Mouse (Mus musculus) midbrain, embryonic 11.5 days (tissue): ENCODE results near the gene Taar8c. TPM values are rescaled to one million over a fixed set of nuclear protein-coding genes. Genes with fewer than 3 reads are reported as not detected.
"Not testable (repeated sequence)": the region's sequence is repeated elsewhere in the genome, so short reads cannot be mapped to it uniquely, and the experiment has no call there.

Source experiments
- ATAC-seq: fragments of 200-750 bp; cut with Nextera tagmentation; 2 replicates; pipeline ENCODE4 v1.8.0; 2017; ENCODE audit warnings: moderate TSS enrichment, moderate library complexity; ENCODE audit not compliant: low FRiP score
- DNase-seq: peaks from one replicate; pipeline ENCODE4 v3.0.0; 2015; ENCODE audit warnings: low spot score; ENCODE audit errors: missing footprints
- H3K27ac ChIP-seq: fragments of 300-500 bp; sonication (generic); 2 replicates; pipeline ENCODE4 v1.5.1; 2014; ENCODE audit warnings: low read depth, low read length
- H3K27me3 ChIP-seq: fragments of 300-500 bp; sonication (generic); 2 replicates; pipeline ENCODE4 v1.6.1; 2014; ENCODE audit warnings: mild to moderate bottlenecking, low read length, moderate library complexity, mixed read lengths; ENCODE audit not compliant: control insufficient read depth, insufficient read depth
- H3K36me3 ChIP-seq: fragments of 300-500 bp; sonication (generic); 2 replicates; pipeline ENCODE4 v1.6.1; 2014; ENCODE audit warnings: mild to moderate bottlenecking, low read length, moderate library complexity, mixed read lengths; ENCODE audit not compliant: control insufficient read depth, insufficient read depth
- H3K4me1 ChIP-seq: fragments of 300-500 bp; sonication (generic); 2 replicates; pipeline ENCODE4 v1.6.1; 2014; ENCODE audit warnings: low read length; ENCODE audit not compliant: control insufficient read depth, insufficient read depth
- H3K4me2 ChIP-seq: fragments of 300-500 bp; sonication (generic); 2 replicates; pipeline ENCODE4 v1.6.1; 2014; ENCODE audit warnings: mild to moderate bottlenecking, moderate library complexity
- H3K4me3 ChIP-seq: fragments of 300-500 bp; sonication (generic); 2 replicates; pipeline ENCODE4 v1.5.1; 2014; ENCODE audit warnings: low read depth, low read length
- H3K9ac ChIP-seq: fragments of 300-500 bp; sonication (generic); 2 replicates; pipeline ENCODE4 v1.6.1; 2014; ENCODE audit warnings: low read length
- H3K9me3 ChIP-seq: fragments of 300-500 bp; sonication (generic); 2 replicates; pipeline ENCODE4 v1.6.1; 2016; ENCODE audit warnings: low read length; ENCODE audit not compliant: control insufficient read depth
- WGBS: fragments of 180-500 bp; shearing (Covaris S2); extraction: QIAGEN DNeasy Blood & Tissue Kit; methylation state at CpG from one replicate; pipeline ENCODE4 v1.1.7; 2014; 5-methylcytosine and 5-hydroxymethylcytosine counted together
- polyA plus RNA-seq: library from polyadenylated mRNA; unstranded; fragments of >200 nt; fragmentation: Nextera tagmentation; extraction: Ambion mirVana; gene quantifications from 2 replicates; pipeline ENCODE4 v1.2.1, GENCODE M21; 2014

Taar8c gene
- polyA plus RNA-seq, 1 experiment from 2014 or later: not detected

GRCm38 (mm10) chr10:24086555-24086954 lies 15.2 kb downstream of the Taar8c start:
- Histone ChIP-seq H3K27me3 (no peaks in the 10 kb centered on the region), H3K36me3 (no peaks in the 10 kb centered on the region), H3K9me3 (no peaks in the 10 kb centered on the region), H3K27ac (no peak overlapping the region), H3K4me2 (no peak overlapping the region), H3K4me3 (no peak overlapping the region), H3K4me1 (no peaks in the 10 kb centered on the region), H3K9ac (no peak overlapping the region)
- DNase-seq (no peak), ATAC-seq (no peak)
- 79% methylated on average over 5 of the region's 5 CpGs for WGBS

- no peak for ATAC-seq
- no peak overlapping the region for H3K9ac ChIP-seq
- no peaks in the 10 kb centered on the region for H3K9me3 ChIP-seq
- no peak overlapping the region for H3K4me2 ChIP-seq
- H3K4me3 ChIP-seq: no peak overlapping the region
- DNase-seq: no peak
- no peaks in the 10 kb centered on the region for H3K27me3 ChIP-seq
- 54% methylated on average over 5 of the region's 5 CpGs for WGBS
- H3K27ac ChIP-seq: no peak overlapping the region
- H3K4me1 ChIP-seq: no peaks in the 10 kb centered on the region
- H3K36me3 ChIP-seq: no peaks in the 10 kb centered on the region
Observed at GRCm38 (mm10) chr10:24085936-24086335, 15.8 kb downstream of the Taar8c start.

DNA sequence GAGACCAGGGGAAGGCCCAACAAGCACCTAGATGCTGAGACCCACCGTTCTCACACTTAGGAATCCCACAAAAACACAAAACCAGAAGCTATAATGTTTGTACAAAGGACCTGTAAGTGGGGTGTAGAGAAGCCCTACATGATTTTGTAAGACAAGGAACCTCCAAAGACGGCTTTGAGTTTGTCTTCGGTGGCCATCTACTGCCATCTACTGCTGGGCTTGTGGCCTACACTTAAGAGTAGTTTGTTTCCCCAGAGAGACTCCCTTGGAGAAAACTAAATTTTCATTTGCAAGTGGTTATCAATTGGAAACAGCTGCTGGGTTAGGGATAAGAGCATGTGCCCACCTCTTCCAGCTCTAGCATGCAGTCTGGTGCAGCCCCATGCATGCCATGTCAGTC lies 21.5 kb downstream of the Taar8c start:
- 52% methylated on average over 3 of the region's 3 CpGs for WGBS
- Histone ChIP-seq H3K4me3 (no peak overlapping the region), H3K4me2 (no peak overlapping the region), H3K36me3 (no peaks in the 10 kb centered on the region), H3K9ac (no peak overlapping the region), H3K27me3 (no peaks in the 10 kb centered on the region), H3K27ac (no peak overlapping the region), H3K9me3 (no peaks in the 10 kb centered on the region), H3K4me1 (no peaks in the 10 kb centered on the region)
- DNase-seq: no peak
- 0 out of 2 replicates have a peak, but pooled peaks have one; percentile 14 for ATAC-seq

DNA sequence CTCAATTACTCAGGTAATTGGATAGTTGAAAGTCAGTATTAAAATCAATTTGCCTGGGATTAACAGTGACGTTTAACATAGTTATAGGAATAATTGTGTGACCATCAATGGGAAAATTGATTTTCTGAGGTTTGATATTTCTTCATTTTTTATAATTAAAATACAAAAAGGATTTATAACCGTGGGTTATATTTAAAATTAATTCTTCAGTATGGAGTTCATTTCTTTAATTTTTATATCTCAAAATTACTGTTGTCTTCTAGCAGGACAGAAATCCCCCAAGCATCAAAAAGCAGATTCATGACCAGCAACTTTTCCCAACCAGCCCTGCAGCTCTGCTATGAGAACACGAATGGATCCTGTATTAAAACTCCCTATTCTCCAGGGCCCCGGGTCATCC lies 25.5 kb downstream of the Taar8c start, which contains the start of gene Taar8a:
Taar8a (plus strand) TSS at position 301 of the 400 bp plus-strand sequence.
- WGBS: 84% methylated on average over 2 of the region's 4 CpGs
- H3K27me3 ChIP-seq, H3K4me2 ChIP-seq, H3K9me3 ChIP-seq, H3K36me3 ChIP-seq, H3K27ac ChIP-seq, H3K4me1 ChIP-seq, H3K9ac ChIP-seq, DNase-seq, H3K4me3 ChIP-seq, ATAC-seq: not testable (repeated sequence)

DNA sequence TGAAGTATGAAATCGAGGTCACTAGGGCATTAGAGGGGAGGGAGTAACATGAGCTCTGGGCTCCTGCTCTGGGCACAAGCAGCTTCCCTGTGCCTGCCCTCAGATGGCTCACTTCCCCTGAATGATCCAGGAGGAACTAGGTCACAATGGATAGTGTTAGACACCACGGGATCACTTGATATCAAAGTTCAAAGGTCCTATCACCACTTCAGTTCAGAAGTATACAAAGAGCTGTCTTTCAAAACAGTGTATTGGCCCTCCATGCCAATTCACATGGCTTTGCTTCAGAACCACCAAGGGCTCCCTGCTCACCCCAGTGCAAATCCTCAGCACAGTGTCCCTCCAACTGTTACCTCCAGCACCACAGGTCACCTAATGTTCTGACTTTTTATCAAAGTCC lies 27.0 kb downstream of the Taar8c start:
- H3K27me3 ChIP-seq, H3K9ac ChIP-seq, ATAC-seq, H3K4me3 ChIP-seq, H3K4me1 ChIP-seq, H3K27ac ChIP-seq, H3K36me3 ChIP-seq, DNase-seq, H3K4me2 ChIP-seq, H3K9me3 ChIP-seq: not testable (repeated sequence)
- WGBS: 54% methylated on average over 2 of the region's 2 CpGs

DNA sequence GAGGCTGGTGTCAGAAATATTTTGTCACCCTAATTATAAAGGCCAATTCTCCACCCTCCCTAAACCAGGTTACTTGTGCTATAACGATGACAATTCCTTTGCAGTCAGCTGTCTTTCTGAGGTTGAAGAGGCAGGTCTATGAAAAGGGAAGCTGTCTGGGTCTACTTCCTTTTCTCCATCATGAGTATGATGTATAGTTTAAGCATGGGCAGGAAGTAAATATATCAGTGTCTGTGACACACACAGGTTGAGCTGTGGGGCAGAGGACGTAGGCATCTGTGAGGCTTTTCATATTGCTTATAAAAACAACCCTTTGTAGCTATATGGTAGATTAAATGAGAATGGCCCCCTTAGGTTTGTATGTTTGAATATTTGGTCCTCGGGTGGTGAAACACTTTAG lies 42.7 kb downstream of the Taar8c start:
- ATAC-seq (no peak), DNase-seq (no peak)
- H3K9me3 ChIP-seq: no peaks in the 10 kb centered on the region
- WGBS: 91% methylated on average over 3 of the region's 3 CpGs
- H3K27ac ChIP-seq: no peak overlapping the region
- H3K36me3 ChIP-seq: no peaks in the 10 kb centered on the region
- no peaks in the 10 kb centered on the region for H3K4me1 ChIP-seq
- no peak overlapping the region for H3K9ac ChIP-seq
- no peak overlapping the region for H3K4me2 ChIP-seq
- no peak overlapping the region for H3K4me3 ChIP-seq
- H3K27me3 ChIP-seq: no peaks in the 10 kb centered on the region

GRCm38 (mm10) chr10:24052039-24052438 lies 49.7 kb downstream of the Taar8c start:
- WGBS: 83% methylated on average over 5 of the region's 5 CpGs
- no peak for ATAC-seq

More at GRCm38 (mm10) chr10:24052039-24052438, 49.7 kb downstream of the Taar8c start:
- Histone ChIP-seq H3K9ac (no peak overlapping the region), H3K27me3 (no peaks in the 10 kb centered on the region), H3K4me3 (no peak overlapping the region), H3K9me3 (no peaks in the 10 kb centered on the region), H3K4me1 (no peaks in the 10 kb centered on the region), H3K27ac (no peak overlapping the region), H3K36me3 (no peaks in the 10 kb centered on the region), H3K4me2 (no peak overlapping the region)
- no peak for DNase-seq

Other genes with a start within 250 kb of the Taar8c start
- 2.6 and 2.9 TPM in 2 replicates for gene Vnn1, start 207.2 kb downstream of the Taar8c start, polyA plus RNA-seq
- not detected in 2 replicates for gene Taar1, start 181.6 kb downstream of the Taar8c start, polyA plus RNA-seq
- not detected in 2 replicates for gene Taar2, start 163.3 kb downstream of the Taar8c start, polyA plus RNA-seq
- not detected in 2 replicates for gene Taar3, start 152.4 kb downstream of the Taar8c start, polyA plus RNA-seq
- gene Taar4, start 141.4 kb downstream of the Taar8c start, polyA plus RNA-seq: not detected in 2 replicates
- gene Taar5, start 131.2 kb downstream of the Taar8c start, polyA plus RNA-seq: not detected in 2 replicates
- gene Taar6, start 116.3 kb downstream of the Taar8c start, polyA plus RNA-seq: not detected in 2 replicates
- not detected in 2 replicates for gene Taar7a, start 108.4 kb downstream of the Taar8c start, polyA plus RNA-seq
- not detected in 2 replicates for gene Taar7b, start 102.0 kb downstream of the Taar8c start, polyA plus RNA-seq
- not detected in 2 replicates for gene Taar7d, start 74.7 kb downstream of the Taar8c start, polyA plus RNA-seq
- not detected in 2 replicates for gene Taar7e, start 64.3 kb downstream of the Taar8c start, polyA plus RNA-seq
- gene Taar7f, start 52.4 kb downstream of the Taar8c start, polyA plus RNA-seq: not detected in 2 replicates
- not detected in 2 replicates for gene Taar8a, start 25.4 kb downstream of the Taar8c start, polyA plus RNA-seq
- gene Taar8b, start 9.6 kb downstream of the Taar8c start, polyA plus RNA-seq: not detected in 2 replicates
- not detected in 2 replicates for gene Taar9, start 7.6 kb upstream of the Taar8c start, polyA plus RNA-seq
- 98.6 and 99.6 TPM in 2 replicates for gene Stx7, start 47.4 kb upstream of the Taar8c start, polyA plus RNA-seq
- gene Moxd1, start 121.6 kb upstream of the Taar8c start, polyA plus RNA-seq: 1.8 and 3.9 TPM in 2 replicates